Mouse (Mus musculus): ENCODE measurements around the gene Setd7. TPM values are rescaled to one million over a fixed set of nuclear protein-coding genes. Genes with fewer than 3 reads are reported as not detected.

Setd7 gene
- polyA plus RNA-seq, 1 experiment: 17.5 TPM

GRCm38 (mm10) chr3:51544442-51545128, 16.1 kb downstream of the Setd7 start:
- peaks cover 12% of the 10 kb centered on the region for H3K4me1 ChIP-seq (ENCODE audit: control insufficient read depth, insufficient read depth, insufficient read length, low read length)
- H3K27ac ChIP-seq (replicated peaks; ENCODE audit: low read depth, low read length): no peak overlapping the region

DNA sequence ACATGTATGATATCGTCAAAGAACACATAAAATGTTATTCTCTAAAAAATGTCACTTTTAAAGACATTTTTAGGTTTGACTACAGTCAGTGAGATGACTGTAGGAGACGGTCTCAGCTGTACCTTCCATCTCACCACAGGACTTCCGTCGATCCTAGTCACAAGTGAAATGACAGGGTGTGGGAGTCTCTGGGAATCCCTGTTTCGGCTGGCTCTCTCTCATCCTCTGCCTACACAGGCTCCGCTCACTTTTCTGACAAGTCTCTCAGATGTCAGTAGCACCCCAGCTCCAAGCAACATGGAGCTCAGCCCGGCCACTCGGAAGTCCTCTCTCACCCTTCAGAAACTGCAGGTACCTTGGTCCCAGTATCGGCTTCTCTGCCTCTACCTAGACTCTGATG, 20.0 kb downstream of the Setd7 start:
- Histone ChIP-seq H3K4me3 (ENCODE audit: insufficient read depth, low read depth, low read length) (no peak overlapping the region), H3K27ac (replicated peaks; ENCODE audit: low read depth, low read length) (no peak overlapping the region), H3K4me1 (ENCODE audit: control insufficient read depth, insufficient read depth, insufficient read length, low read length) (no peaks in the 10 kb centered on the region)

More at GRCm38 (mm10) chr3:51544442-51545128, 16.1 kb downstream of the Setd7 start:
- no peak overlapping the region for H3K4me3 ChIP-seq (ENCODE audit: insufficient read depth, low read depth, low read length)

DNA sequence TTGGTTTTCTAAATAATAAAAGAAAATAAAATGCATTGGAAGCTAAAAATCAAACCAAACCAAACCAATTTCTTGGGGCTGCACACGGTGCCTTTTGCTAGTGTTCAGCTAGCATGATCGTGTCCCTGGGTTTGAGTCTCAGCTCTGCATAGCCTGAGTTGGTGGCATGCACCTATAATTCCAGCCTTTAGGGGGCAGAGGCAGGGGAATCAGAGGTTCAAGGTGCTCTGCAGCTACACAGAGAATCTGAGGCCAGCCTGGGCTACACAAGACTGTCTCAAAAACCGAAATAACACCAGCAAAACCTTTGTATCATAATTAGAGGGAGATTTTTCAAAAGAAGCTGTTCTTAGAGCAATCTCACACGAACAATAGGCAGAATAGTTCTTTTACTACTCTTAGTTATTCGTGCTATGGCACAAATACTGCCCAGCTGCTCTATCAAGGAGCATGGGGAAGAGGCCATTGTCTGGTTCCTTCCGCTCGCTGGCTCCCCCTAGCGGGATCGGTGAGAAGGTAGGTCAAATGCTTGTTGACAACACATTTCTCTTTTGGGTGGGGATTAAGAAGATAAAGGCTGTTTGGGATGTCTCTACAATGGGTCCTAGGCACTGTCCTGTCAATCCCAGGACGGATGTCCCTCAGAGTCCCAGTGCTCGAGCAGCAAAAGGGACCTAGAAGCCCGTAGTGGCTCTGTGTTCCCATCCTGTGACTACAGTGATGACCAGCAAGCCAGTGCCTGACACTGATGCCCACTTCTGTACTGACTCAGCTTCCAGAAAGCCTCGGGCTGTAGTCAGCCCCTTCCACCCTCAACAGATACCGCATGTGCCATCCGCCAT, 20.9 kb downstream of the Setd7 start:
- H3K4me1 ChIP-seq (ENCODE audit: control insufficient read depth, insufficient read depth, insufficient read length, low read length): no peaks in the 10 kb centered on the region
- H3K27ac ChIP-seq (replicated peaks; ENCODE audit: low read depth, low read length): no peak overlapping the region
- H3K4me3 ChIP-seq (ENCODE audit: insufficient read depth, low read depth, low read length): no peak overlapping the region

DNA sequence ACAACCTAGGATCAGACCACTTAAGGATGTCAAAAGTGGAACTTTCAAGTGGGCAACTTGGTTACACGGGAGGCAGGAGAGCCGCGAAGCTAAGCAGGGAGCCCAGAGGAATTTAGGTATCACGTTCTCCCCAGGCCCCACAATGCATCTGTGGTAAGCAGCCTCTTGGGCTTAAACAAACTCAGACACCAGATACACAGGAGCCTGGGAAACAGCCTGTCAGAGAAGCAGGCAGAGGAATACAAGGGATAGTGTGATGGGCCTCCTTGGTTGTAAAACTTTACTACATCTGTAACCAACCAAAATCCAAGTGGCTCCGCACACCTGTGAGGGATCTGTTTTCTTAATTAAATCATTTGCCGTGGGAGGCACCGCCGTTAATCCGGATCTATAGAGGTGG, 26.7 kb downstream of the Setd7 start:
- H3K4me1 ChIP-seq (ENCODE audit: control insufficient read depth, insufficient read depth, insufficient read length, low read length): 0 out of 2 replicates have a peak, but pooled peaks cover 3% of the 10 kb centered on the region

GRCm38 (mm10) chr3:51533573-51533972, 27.1 kb downstream of the Setd7 start:
- Histone ChIP-seq H3K4me3 (ENCODE audit: insufficient read depth, low read depth, low read length) (no peak overlapping the region), H3K4me1 (ENCODE audit: control insufficient read depth, insufficient read depth, insufficient read length, low read length) (0 out of 2 replicates have a peak, but pooled peaks cover 3% of the 10 kb centered on the region), H3K27ac (replicated peaks; ENCODE audit: low read depth, low read length) (no peak overlapping the region)

More for the DNA sequence above, 26.7 kb downstream of the Setd7 start:
- no peak overlapping the region for H3K27ac ChIP-seq (replicated peaks; ENCODE audit: low read depth, low read length)
- no peak overlapping the region for H3K4me3 ChIP-seq (ENCODE audit: insufficient read depth, low read depth, low read length)

DNA sequence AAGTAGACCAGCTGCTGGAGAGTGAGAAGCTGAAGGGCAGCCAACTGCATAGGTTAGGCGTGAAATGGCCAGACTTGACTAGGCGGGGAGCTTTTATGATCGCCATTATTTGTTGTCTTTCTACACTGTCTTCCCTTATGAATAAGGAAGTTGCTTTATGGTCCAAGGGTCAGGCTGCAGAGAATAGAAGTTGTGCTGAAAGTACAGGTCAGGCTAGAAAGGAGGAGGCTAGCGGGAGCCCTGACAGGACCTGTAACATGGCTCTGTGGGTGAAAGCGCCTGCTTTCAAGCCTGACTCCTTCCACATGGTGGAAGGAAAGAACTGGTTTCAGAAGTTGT, 28.4 kb downstream of the Setd7 start:
- H3K4me1 ChIP-seq (ENCODE audit: control insufficient read depth, insufficient read depth, insufficient read length, low read length): 0 out of 2 replicates have a peak, but pooled peaks cover 3% of the 10 kb centered on the region
- H3K27ac ChIP-seq (replicated peaks; ENCODE audit: low read depth, low read length): peak overlapping the region; percentile 4; the same call in 1 of the 2 replicates

DNA sequence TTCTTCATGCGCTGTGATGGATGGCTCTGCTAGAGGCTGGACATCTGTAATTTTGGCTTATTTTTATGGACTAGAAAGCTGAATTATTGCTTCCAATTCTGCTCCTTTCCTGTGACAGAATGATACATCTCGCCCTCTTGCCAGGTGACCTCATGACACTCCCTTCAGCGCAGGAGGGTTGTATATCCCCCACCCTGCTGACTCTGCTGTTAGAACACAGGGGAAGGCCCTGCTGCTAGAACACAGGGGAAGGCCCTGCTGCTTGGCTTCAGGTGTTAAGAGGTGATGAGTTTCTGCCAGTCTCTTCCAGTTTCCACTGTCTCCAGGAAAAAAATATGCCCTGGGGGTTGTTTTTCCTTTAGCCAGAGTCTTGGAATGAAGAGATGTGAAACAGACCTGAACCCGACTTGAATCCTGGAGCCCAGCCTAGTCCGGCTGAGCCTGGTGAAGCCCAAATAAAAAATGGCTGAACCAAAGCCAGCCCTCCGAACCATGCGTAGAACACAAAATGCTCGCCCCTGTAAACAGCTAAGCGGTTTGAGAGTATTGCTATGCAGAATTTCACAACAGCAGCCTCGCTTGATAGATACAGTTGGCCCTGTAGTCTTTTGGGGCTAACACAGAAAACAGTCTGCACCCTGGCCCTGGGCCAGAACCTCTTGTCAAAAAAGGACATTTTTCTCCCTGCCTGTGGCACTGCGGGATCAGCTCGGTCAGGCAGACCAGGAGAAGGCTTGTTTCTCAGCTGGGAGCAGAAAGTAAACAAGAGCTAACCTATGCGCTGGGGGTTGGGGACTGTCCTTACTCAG, 29.0 kb downstream of the Setd7 start:
- Histone ChIP-seq H3K4me3 (ENCODE audit: insufficient read depth, low read depth, low read length) (no peak overlapping the region), H3K4me1 (ENCODE audit: control insufficient read depth, insufficient read depth, insufficient read length, low read length) (0 out of 2 replicates have a peak, but pooled peaks cover 3% of the 10 kb centered on the region), H3K27ac (replicated peaks; ENCODE audit: low read depth, low read length) (peak overlapping the region; percentile 4; the same call in 1 of the 2 replicates)

More for the DNA sequence above, 28.4 kb downstream of the Setd7 start:
- no peak overlapping the region for H3K4me3 ChIP-seq (ENCODE audit: insufficient read depth, low read depth, low read length)

GRCm38 (mm10) chr3:51526891-51527290, 33.8 kb downstream of the Setd7 start:
- peaks cover 3% of the 10 kb centered on the region; the same call in 1 of the 2 replicates for H3K4me1 ChIP-seq (ENCODE audit: control insufficient read depth, insufficient read depth, insufficient read length, low read length)
- no peak overlapping the region for H3K4me3 ChIP-seq (ENCODE audit: insufficient read depth, low read depth, low read length)
- no peak overlapping the region for H3K27ac ChIP-seq (replicated peaks; ENCODE audit: low read depth, low read length)

- H3K27ac ChIP-seq (replicated peaks; ENCODE audit: low read depth, low read length): no peak overlapping the region
- H3K4me3 ChIP-seq (ENCODE audit: insufficient read depth, low read depth, low read length): no peak overlapping the region
Observed at GRCm38 (mm10) chr3:51525186-51525785, 35.4 kb downstream of the Setd7 start.

GRCm38 (mm10) chr3:51521262-51521661, 39.4 kb downstream of the Setd7 start:
- H3K4me1 ChIP-seq (ENCODE audit: control insufficient read depth, insufficient read depth, insufficient read length, low read length): no peaks in the 10 kb centered on the region; the same call in 1 of the 2 replicates

More at GRCm38 (mm10) chr3:51525186-51525785, 35.4 kb downstream of the Setd7 start:
- no peaks in the 10 kb centered on the region; the same call in 1 of the 2 replicates for H3K4me1 ChIP-seq (ENCODE audit: control insufficient read depth, insufficient read depth, insufficient read length, low read length)

GRCm38 (mm10) chr3:51518763-51519121, 41.9 kb downstream of the Setd7 start:
- Histone ChIP-seq H3K27ac (replicated peaks; ENCODE audit: low read depth, low read length) (no peak overlapping the region), H3K4me1 (ENCODE audit: control insufficient read depth, insufficient read depth, insufficient read length, low read length) (no peaks in the 10 kb centered on the region), H3K4me3 (ENCODE audit: insufficient read depth, low read depth, low read length) (no peak overlapping the region)

More at GRCm38 (mm10) chr3:51521262-51521661, 39.4 kb downstream of the Setd7 start:
- no peak overlapping the region for H3K27ac ChIP-seq (replicated peaks; ENCODE audit: low read depth, low read length)
- H3K4me3 ChIP-seq (ENCODE audit: insufficient read depth, low read depth, low read length): no peak overlapping the region

DNA sequence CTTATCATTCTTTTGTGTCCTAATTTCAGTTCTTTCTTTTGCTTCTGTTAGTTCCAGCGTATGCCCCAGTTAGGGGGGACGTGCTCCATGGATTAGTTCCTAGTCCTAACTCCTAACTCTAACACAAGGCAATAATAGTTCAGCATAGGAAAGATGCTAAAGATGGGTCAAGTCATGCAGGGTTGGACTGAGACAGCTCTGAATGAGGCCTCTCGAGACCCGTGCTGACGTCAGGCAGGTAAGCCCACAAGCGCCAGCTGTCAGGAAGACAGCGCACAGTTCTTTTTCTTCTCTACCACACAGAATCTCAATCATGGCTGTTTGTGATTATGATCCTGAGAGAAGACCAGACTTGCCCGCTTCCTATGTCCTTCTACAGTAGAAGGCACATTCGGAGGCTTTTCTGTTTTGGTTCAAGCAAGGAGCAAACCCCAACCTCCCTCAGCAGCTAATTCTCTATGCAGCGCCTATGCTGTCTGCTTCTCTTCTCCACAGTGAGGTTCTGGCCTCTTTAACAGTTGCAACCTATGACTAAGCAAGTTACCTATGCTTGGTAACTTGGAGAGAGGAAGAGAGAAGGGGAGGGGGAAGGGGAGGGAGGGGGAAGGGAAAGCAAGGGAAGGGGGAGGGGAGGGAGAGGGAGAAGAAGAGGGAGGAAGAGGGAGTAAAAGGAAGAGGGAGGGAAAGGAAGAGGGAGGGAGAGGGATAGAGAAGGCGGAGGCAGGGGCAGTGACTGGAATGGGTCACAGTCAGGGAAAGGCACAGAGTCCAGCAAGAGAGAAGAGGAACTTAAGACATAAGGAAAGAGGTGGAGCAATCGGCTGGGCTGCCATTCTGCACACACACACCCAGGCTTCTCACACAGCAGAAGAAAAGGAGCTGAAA, 42.6 kb downstream of the Setd7 start:
- H3K4me3 ChIP-seq (ENCODE audit: insufficient read depth, low read depth, low read length): no peak overlapping the region
- no peak overlapping the region for H3K27ac ChIP-seq (replicated peaks; ENCODE audit: low read depth, low read length)
- no peaks in the 10 kb centered on the region for H3K4me1 ChIP-seq (ENCODE audit: control insufficient read depth, insufficient read depth, insufficient read length, low read length)

GRCm38 (mm10) chr3:51517467-51517866, 43.2 kb downstream of the Setd7 start:
- Histone ChIP-seq H3K4me1 (ENCODE audit: control insufficient read depth, insufficient read depth, insufficient read length, low read length) (no peaks in the 10 kb centered on the region), H3K4me3 (ENCODE audit: insufficient read depth, low read depth, low read length) (no peak overlapping the region), H3K27ac (replicated peaks; ENCODE audit: low read depth, low read length) (no peak overlapping the region)

DNA sequence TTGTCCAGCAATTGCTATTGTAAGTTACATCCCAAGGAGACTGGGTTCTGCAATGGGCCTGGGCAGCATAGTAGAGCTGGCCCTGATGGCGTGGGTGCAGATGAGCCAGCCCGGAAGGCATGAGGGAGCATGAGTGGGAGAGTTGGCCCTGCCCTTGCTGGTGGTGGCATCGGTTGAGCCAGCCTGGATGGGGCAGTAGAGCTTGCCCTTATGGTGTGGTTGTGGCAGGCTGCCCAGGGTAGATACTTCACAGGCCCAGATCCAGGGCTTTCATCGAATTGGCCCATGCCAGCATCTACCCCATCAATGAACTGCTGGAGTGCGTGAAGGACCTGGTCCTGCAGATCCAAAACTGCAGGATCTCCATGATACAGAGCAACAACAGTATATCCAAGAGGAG, 48.7 kb downstream of the Setd7 start:
- H3K27ac ChIP-seq (replicated peaks; ENCODE audit: low read depth, low read length): no peak overlapping the region
- H3K4me3 ChIP-seq (ENCODE audit: insufficient read depth, low read depth, low read length): no peak overlapping the region
- no peaks in the 10 kb centered on the region for H3K4me1 ChIP-seq (ENCODE audit: control insufficient read depth, insufficient read depth, insufficient read length, low read length)

Measured in brown adipose tissue, adult 24 weeks (tissue).